Mouse (Mus musculus): Measurements from ENCODE around the gene Ctbp2.

- TF ChIP-seq MAX (IDR thresholded peaks at IDR 0.05): no peak
- no peak for TF ChIP-seq CTCF (IDR thresholded peaks at IDR 0.05; ENCODE audit: control insufficient read depth, insufficient read depth, insufficient read length)
These were observed 71.3 kb downstream of the Ctbp2 start for GRCm38 (mm10) chr7:133052819-133053218.
